Mouse (Mus musculus) bone marrow macrophage, adult 2 months (primary cell): ENCODE measurements around the gene Plxdc1.

Experiments used
- CTCF ChIP-seq: IDR thresholded peaks from 2 replicates; pipeline ENCODE4 v1.5.1; 2012; ENCODE audit warnings: low read depth, mild to moderate bottlenecking, low read length, moderate library complexity
- POLR2A ChIP-seq: IDR thresholded peaks from 2 replicates; pipeline ENCODE4 v1.6.1; 2012; ENCODE audit warnings: mild to moderate bottlenecking, low read depth, low read length, borderline replicate concordance

- TF ChIP-seq CTCF (no peak), POLR2A (no peak)
These were observed 89.6 kb downstream of the Plxdc1 start for GRCm38 (mm10) chr11:97896655-97897054.
